Mouse (Mus musculus) limb, embryonic 10.5 days (tissue): Measurements from ENCODE around the gene Iqck. TPM values are rescaled to one million over a fixed set of nuclear protein-coding genes. Genes with fewer than 3 reads are reported as not detected.

ENCODE experiments used
- DNase-seq: peaks from one replicate; pipeline ENCODE4 v3.0.0-alpha.2; 2017; ENCODE audit warnings: low spot score
- H3K27ac ChIP-seq: fragments of 300-500 bp; sonication (generic); 2 replicates; pipeline ENCODE4 v1.5.1; 2016; ENCODE audit warnings: mild to moderate bottlenecking
- H3K27me3 ChIP-seq: fragments of 300-500 bp; sonication (generic); 2 replicates; pipeline ENCODE4 v1.6.1; 2016; ENCODE audit warnings: low read depth, mild to moderate bottlenecking; ENCODE audit not compliant: poor library complexity, severe bottlenecking
- H3K36me3 ChIP-seq: fragments of 300-500 bp; sonication (generic); 2 replicates; pipeline ENCODE4 v1.6.1; 2016; ENCODE audit warnings: mild to moderate bottlenecking, moderate library complexity
- H3K4me1 ChIP-seq: fragments of 300-500 bp; sonication (generic); 2 replicates; pipeline ENCODE4 v1.6.1; 2016
- H3K4me3 ChIP-seq: fragments of 300-500 bp; sonication (generic); 2 replicates; pipeline ENCODE4 v1.5.1; 2016; ENCODE audit warnings: mild to moderate bottlenecking, moderate library complexity
- H3K9me3 ChIP-seq: fragments of 300-500 bp; sonication (generic); replicated peaks from 2 replicates; pipeline ENCODE4 v1.6.1; 2016; ENCODE audit warnings: mild to moderate bottlenecking
- WGBS: fragments of 180-500 bp; shearing (Covaris S2); methylation state at CpG from one replicate; pipeline ENCODE4 v1.1.7; 2016; 5-methylcytosine and 5-hydroxymethylcytosine counted together
- polyA plus RNA-seq: library from polyadenylated mRNA; unstranded; fragments of >200 nt; fragmentation: Nextera tagmentation; extraction: Ambion mirVana; gene quantifications from 2 replicates; pipeline ENCODE4 v1.2.1, GENCODE M21; 2016

The Iqck gene
- polyA plus RNA-seq, 1 experiment from 2014 or later: 1.8 TPM

- H3K4me1 ChIP-seq: 0 out of 2 replicates have a peak, but pooled peaks cover 5% of the 10 kb centered on the region
- 94% methylated on average over 3 of the region's 3 CpGs for WGBS
- no peak overlapping the region for H3K4me3 ChIP-seq
- no peaks in the 10 kb centered on the region for H3K36me3 ChIP-seq
- H3K27ac ChIP-seq: no peak overlapping the region
- H3K9me3 ChIP-seq: no peaks in the 10 kb centered on the region
- no peak for DNase-seq
- no peaks in the 10 kb centered on the region for H3K27me3 ChIP-seq
These were observed 72.8 kb downstream of the Iqck start for GRCm38 (mm10) chr7:118928316-118928715.

GRCm38 (mm10) chr7:118928916-118929315, 73.4 kb downstream of the Iqck start:
- Histone ChIP-seq H3K9me3 (no peaks in the 10 kb centered on the region), H3K4me1 (0 out of 2 replicates have a peak, but pooled peaks cover 5% of the 10 kb centered on the region), H3K27me3 (no peaks in the 10 kb centered on the region), H3K4me3 (no peak overlapping the region), H3K36me3 (no peaks in the 10 kb centered on the region), H3K27ac (no peak overlapping the region)
- no peak for DNase-seq
- 72% methylated on average over 8 of the region's 8 CpGs for WGBS

- WGBS: 41% methylated on average over 16 of the region's 16 CpGs
- Histone ChIP-seq H3K9me3 (no peaks in the 10 kb centered on the region), H3K4me1 (0 out of 2 replicates have a peak, but pooled peaks cover 5% of the 10 kb centered on the region), H3K27me3 (no peaks in the 10 kb centered on the region), H3K4me3 (no peak overlapping the region), H3K36me3 (no peaks in the 10 kb centered on the region), H3K27ac (no peak overlapping the region)
- no peak for DNase-seq
These were observed 74.2 kb downstream of the Iqck start for GRCm38 (mm10) chr7:118929601-118930311.

GRCm38 (mm10) chr7:118931502-118932395, 76.2 kb downstream of the Iqck start:
- 0 out of 2 replicates have a peak, but pooled peaks cover 5% of the 10 kb centered on the region for H3K4me1 ChIP-seq
- no peak overlapping the region for H3K27ac ChIP-seq
- no peaks in the 10 kb centered on the region for H3K27me3 ChIP-seq
- no peaks in the 10 kb centered on the region for H3K36me3 ChIP-seq
- H3K9me3 ChIP-seq: no peaks in the 10 kb centered on the region
- no peak for DNase-seq
- H3K4me3 ChIP-seq: no peak overlapping the region
- WGBS: 85% methylated on average over 17 of the region's 17 CpGs

- H3K27me3 ChIP-seq: no peaks in the 10 kb centered on the region
- H3K9me3 ChIP-seq: no peaks in the 10 kb centered on the region
- no peaks in the 10 kb centered on the region for H3K36me3 ChIP-seq
- no peak overlapping the region for H3K27ac ChIP-seq
- DNase-seq: no peak
- H3K4me1 ChIP-seq: no peaks in the 10 kb centered on the region
- no peak overlapping the region for H3K4me3 ChIP-seq
- WGBS: 94% methylated on average over 2 of the region's 2 CpGs
These were observed 79.8 kb downstream of the Iqck start for GRCm38 (mm10) chr7:118935306-118935705.

GRCm38 (mm10) chr7:118936844-118937243, 81.3 kb downstream of the Iqck start:
- H3K27me3 ChIP-seq: no peaks in the 10 kb centered on the region

GRCm38 (mm10) chr7:118937469-118938387, 82.2 kb downstream of the Iqck start:
- H3K27ac ChIP-seq: no peak overlapping the region
- DNase-seq: no peak
- peaks cover 1% of the 10 kb centered on the region; the same call in 1 of the 2 replicates for H3K4me1 ChIP-seq
- H3K27me3 ChIP-seq: no peaks in the 10 kb centered on the region
- no peak overlapping the region for H3K4me3 ChIP-seq
- H3K9me3 ChIP-seq: no peaks in the 10 kb centered on the region
- no peaks in the 10 kb centered on the region for H3K36me3 ChIP-seq
- WGBS: 73% methylated on average over 11 of the region's 11 CpGs

More at GRCm38 (mm10) chr7:118936844-118937243, 81.3 kb downstream of the Iqck start:
- H3K9me3 ChIP-seq: no peaks in the 10 kb centered on the region
- no peaks in the 10 kb centered on the region for H3K4me1 ChIP-seq
- H3K4me3 ChIP-seq: no peak overlapping the region
- no peak for DNase-seq
- H3K36me3 ChIP-seq: no peaks in the 10 kb centered on the region
- no peak overlapping the region for H3K27ac ChIP-seq
- 46% methylated on average over 4 of the region's 4 CpGs for WGBS

GRCm38 (mm10) chr7:118942297-118942696, 86.7 kb downstream of the Iqck start:
- Histone ChIP-seq H3K27ac (no peak overlapping the region), H3K4me3 (no peak overlapping the region), H3K9me3 (no peaks in the 10 kb centered on the region), H3K27me3 (no peaks in the 10 kb centered on the region), H3K36me3 (no peaks in the 10 kb centered on the region), H3K4me1 (peaks cover 15% of the 10 kb centered on the region)
- 90% methylated on average over 3 of the region's 3 CpGs for WGBS
- DNase-seq: no peak

- no peak overlapping the region for H3K4me3 ChIP-seq
- DNase-seq: no peak
- no peak overlapping the region for H3K27ac ChIP-seq
- H3K36me3 ChIP-seq: no peaks in the 10 kb centered on the region
- H3K9me3 ChIP-seq: no peaks in the 10 kb centered on the region
- peaks cover 15% of the 10 kb centered on the region for H3K4me1 ChIP-seq
- H3K27me3 ChIP-seq: no peaks in the 10 kb centered on the region
- 39% methylated on average over 7 of the region's 7 CpGs for WGBS
These were observed 87.6 kb downstream of the Iqck start for GRCm38 (mm10) chr7:118943170-118943569.

GRCm38 (mm10) chr7:118944884-118945283, 89.3 kb downstream of the Iqck start:
- H3K27me3 ChIP-seq: no peaks in the 10 kb centered on the region
- 15% methylated on average over 2 of the region's 2 CpGs for WGBS
- H3K9me3 ChIP-seq: no peaks in the 10 kb centered on the region
- H3K4me3 ChIP-seq: no peak overlapping the region
- H3K4me1 ChIP-seq: peaks cover 15% of the 10 kb centered on the region
- no peak overlapping the region for H3K27ac ChIP-seq
- H3K36me3 ChIP-seq: no peaks in the 10 kb centered on the region
- DNase-seq: no peak

- peaks cover 15% of the 10 kb centered on the region for H3K4me1 ChIP-seq
- H3K36me3 ChIP-seq: no peaks in the 10 kb centered on the region
- H3K9me3 ChIP-seq: no peaks in the 10 kb centered on the region
- no peaks in the 10 kb centered on the region for H3K27me3 ChIP-seq
- H3K4me3 ChIP-seq: no peak overlapping the region
- H3K27ac ChIP-seq: no peak overlapping the region
- WGBS: 79% methylated on average over 3 of the region's 3 CpGs
- DNase-seq: no peak
These were observed 91.7 kb downstream of the Iqck start for GRCm38 (mm10) chr7:118947241-118947640.

GRCm38 (mm10) chr7:118948677-118949282, 93.2 kb downstream of the Iqck start:
- no peaks in the 10 kb centered on the region for H3K27me3 ChIP-seq
- H3K4me3 ChIP-seq: no peak overlapping the region
- H3K27ac ChIP-seq: no peak overlapping the region
- H3K9me3 ChIP-seq: no peaks in the 10 kb centered on the region
- no peaks in the 10 kb centered on the region for H3K36me3 ChIP-seq
- DNase-seq: no peak
- peaks cover 4% of the 10 kb centered on the region; the same call in 1 of the 2 replicates for H3K4me1 ChIP-seq
- 83% methylated on average over 2 of the region's 2 CpGs for WGBS
